Mouse (Mus musculus) ZHBTc4 (cell line): ENCODE measurements at regions not wholly inside any gene's neighbourhood (a gene's known extent, or its start where the extent isn't known, plus 50 kb on each side); places are given as distances from the start of the nearest gene placed in this dataset.
"Not testable (repeated sequence)": the region's sequence is repeated elsewhere in the genome, so short reads cannot be mapped to it uniquely, and the experiment has no call there.

Experiments
- DNase-seq: peaks from one replicate; pipeline ENCODE4 v3.0.0-alpha.2; 2011; ENCODE audit warnings: low read depth, low spot score

DNA sequence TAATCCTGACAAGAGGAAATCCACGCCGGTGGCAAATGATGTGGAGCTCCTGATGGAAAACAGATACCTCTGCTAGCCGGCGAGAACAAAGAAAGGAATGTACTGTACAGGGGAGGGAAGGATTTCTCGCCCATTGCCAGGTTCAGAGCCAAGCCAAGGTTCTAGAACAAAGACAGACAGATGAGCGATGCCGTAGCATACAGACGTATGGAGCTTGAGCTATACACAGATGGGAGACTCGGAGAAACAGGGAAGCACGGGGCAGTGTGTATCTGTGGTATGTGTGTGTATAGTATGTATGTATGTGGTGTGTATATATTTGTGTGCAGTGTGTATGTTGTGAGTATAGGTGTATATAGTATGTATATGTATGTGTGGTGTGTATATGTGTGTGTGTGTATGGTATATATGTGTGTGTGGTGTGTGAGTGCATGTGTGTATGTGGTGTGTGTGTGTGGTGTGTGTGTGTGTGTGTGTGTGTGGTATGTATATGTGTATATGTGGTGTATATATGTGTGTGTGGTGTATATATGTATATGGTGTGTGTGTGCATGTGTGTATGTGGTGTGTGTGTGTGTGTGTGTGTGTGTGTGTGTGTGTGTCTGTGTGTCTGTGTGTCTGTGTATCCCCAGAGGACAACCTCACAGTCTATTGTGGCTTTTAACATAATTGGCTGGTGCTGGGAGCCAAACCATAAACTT is 140.6 kb downstream of the Cand1 start:
- DNase-seq: no peak

DNA sequence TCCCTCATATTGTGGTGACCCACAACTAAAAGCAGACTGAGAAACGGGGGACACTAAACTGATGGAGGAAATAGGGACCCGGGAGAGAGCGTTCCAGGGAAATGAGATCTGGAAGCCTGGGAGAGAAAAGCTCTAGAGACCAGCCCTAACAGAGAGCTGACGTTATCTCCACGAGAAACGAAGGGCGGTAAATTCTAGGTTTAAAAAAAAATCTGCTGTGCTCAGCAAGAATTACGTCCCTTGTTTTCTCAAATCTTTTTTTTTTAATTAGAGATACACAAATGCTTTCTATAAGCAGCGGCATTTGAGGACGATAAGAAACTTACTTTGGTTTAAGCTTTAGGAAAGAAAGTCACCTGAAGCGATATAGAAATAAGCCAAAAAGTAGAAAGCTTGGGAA is 145.7 kb downstream of the Cand1 start:
- DNase-seq: no peak

DNA sequence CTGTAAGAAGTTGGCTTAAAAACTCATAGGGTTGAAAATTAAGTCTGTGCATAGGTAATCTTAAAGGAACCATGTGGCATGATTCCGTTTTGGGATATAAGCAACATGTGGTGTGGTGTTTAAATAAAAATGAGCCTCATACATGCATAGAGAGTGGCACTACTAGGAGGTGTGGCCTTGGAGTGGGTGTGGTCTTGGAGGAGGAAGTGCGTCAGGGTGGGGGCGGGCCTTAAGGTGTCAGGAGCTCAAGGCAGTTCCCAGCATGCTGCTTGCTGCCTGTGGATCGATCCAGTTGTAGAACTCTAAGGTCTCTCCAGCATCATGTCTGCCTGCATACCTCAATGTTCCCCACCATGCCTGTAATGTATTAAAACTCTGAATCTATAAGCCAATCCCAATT is 152.0 kb downstream of the Cand1 start:
- DNase-seq: peak; percentile 53

DNA sequence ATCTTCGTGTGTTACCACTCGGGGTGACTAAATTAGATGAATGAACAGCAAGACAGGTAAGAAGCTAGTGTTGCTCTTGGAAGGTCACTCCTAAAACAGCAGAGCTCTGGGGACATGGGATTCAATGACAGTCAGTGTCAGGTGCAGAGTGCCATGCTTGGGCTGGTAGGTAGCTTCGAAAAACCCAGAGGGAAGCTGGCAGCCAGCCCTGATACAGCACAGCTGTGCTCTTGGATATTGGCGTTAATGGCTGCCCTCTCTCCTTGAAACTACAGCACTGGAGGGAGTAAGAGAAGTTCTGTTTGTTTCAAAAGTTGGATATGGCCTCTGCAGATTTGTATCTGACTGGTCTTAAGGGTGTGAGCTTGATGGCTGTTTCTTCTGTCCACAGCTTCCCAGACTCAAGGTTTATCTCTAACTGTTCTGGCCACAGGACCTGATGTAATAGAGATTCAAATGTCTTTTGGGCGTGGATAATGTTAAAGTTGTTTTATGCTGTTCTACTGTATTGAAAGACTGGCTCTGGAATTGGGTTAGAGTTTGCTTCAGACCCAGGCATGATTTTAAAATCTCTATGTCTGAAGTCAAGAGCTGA is 152.7 kb downstream of the Cand1 start:
- no peak for DNase-seq

DNA sequence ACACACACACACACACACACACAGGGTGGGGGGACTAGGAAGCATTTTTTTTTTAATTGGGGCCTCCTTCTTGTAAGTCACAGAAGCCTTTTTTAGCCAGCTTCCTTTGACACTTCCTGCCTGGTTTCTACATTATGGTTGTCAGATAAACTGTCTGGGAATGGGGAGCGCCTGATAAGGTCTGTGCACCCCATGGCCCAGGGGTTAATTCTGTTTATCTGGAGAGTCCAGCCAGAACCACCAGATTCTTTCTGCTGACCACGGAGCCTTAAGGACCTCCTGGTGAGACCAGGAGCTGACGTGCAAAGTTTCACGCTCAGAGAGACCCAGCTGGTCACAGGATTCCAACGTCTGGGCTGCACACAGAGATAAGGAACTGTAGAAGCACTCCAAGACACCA is 153.4 kb downstream of the Cand1 start:
- DNase-seq: no peak

DNA sequence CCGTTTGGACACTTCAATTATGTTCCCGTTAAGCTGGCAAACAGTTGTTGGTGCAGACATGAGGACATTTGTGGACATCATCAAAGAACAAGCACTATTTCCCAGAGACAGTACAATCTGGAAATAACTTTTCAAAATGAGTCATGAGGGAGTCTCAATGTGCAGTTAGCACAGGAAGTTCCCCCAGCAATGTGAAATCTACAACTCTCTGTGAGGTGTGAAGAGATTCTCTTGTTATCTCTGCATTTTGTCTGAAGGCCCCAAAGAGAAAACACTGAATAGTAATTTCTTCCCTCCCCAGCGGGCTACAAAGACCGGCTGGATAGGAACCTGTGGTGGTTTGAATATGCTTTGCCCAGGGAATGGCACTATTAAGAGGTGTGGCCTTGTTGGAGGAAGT is 156.4 kb downstream of the Cand1 start:
- DNase-seq: no peak

DNA sequence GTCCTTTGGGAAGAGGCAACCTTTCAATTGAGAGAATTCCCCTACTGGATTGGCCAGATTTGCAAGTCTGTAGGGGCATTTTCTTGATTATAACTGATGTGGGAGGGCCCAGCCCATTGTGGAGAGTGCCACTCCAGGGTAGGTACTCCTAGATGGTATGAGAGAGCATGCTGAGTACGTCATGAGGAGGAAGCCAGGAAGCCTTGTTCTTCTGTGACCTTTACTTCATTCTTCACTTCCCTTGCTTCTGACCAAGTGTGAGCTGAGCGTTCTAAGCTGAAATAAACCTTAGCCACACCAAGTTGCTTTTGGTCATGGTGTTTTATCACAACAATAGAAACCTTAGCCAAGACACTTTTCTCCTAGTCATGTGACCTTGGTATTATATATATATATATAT is 157.0 kb downstream of the Cand1 start:
- DNase-seq: no peak

DNA sequence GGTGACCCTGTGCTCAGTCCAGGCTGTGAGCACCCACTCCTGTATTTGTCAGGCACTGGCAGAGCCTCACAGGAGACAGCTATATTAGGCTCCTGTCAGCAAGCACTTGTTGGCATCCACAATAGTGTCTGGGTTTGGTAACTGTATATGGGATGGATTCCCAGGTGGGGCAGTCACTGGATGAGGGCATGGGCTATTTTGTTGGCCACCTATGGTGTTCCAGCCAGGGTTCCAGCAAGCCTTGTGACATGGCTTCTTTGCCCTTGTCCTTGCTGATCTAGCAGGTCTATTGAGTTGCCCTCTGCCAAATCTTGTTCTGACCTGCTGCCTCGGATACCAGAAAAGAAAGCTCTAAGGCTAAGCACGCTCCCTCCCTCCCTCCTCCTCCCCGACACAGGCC is 158.1 kb downstream of the Cand1 start:
- DNase-seq: not testable (repeated sequence)

DNA sequence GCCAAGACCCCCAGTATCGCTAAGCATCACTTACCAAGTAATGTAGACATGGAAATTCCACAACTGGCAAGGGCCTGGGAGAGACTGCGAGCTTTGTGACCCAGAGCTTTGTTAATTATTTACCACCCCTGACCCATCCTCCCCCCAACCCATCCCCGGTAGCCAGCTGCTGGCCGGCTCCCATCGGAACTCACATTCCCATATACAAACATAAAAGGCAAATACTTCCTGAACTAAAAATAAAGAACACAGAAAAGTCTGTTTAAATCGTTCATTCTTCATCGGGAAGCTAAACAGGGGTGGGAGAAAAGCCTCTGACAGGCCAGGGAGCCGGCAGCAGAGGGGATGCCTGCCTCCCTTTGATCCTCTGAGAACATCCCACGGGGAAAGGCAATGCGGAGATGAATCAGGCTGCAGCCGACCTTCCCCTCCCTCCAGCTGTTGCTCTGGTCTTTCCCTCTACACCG is 163.7 kb downstream of the Cand1 start:
- no peak for DNase-seq

DNA sequence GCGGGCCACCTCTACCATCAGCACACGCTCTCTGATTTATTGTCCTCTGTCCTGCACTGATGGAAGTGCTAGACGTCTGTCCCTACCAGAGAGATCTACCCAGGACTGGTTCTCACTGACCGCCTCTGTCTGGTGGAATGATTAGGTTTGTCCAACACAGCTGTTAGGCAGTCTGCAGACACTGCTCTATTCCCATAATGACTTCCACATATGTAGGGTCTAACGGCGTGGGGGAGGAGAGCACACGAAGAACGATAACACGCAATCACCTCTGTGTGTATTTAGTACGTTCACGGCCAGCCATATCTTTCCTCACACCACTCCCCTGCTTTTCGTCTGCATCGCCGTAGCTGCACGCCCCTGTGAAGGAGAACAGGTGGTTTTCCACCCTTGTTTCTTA is 165.0 kb downstream of the Cand1 start:
- no peak for DNase-seq

DNA sequence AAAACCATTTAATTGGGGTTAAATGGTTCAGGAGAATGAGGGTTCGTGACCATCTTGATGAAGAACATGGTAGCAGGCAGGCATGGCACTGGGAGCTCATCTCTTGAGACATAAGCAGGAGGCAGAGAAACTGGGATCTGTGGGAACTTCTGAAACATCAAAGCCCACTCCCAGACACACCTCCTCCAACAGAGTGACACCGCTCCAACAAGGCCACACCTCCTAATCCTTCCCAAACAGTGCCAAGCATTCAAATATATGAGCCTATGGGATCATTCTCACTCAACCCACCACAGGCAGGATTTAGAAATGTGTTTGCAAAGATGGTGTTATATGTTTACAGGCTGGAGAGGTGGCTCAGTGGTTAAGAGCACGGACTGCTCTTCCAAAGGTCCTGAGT is 165.9 kb downstream of the Cand1 start:
- no peak for DNase-seq

DNA sequence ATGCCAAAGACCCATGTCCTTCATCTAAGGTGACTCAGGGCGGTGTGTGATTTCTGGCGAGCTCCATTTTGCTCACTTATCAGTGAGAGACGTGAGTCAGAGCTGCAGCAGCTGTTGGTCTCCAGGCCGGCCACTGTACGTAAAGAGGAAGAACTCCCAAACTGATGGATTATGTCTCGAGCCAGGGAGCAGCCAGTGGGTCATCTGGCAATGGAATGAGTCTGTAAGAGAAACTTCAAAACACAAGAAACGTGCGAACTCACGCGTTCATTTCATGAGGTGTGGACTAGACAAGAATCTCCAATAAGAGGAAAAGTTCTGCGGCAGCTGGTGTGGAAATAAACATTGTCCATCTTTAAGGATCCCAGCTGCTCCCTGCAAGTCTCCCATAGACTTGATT is 170.4 kb downstream of the Cand1 start:
- DNase-seq: no peak

DNA sequence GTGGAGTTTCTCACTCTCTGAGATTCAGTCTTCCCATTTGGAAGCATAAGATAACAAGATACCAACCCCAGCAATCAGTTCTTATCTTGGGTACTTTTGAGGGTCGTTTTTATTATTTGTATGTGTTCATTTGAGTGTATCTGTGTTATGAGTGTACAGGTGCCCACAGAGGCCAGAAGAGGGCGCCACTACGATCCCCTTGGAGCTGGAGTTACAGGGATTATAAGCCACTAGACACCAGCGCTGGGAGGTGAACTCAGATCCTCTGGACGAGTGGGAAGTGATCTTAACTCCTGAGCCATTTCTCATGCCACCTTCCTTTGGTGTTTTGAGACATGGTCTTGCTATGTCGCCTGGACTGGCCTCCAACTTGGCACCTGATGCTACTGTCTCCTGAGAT is 172.0 kb downstream of the Cand1 start:
- DNase-seq: peak; percentile 58

DNA sequence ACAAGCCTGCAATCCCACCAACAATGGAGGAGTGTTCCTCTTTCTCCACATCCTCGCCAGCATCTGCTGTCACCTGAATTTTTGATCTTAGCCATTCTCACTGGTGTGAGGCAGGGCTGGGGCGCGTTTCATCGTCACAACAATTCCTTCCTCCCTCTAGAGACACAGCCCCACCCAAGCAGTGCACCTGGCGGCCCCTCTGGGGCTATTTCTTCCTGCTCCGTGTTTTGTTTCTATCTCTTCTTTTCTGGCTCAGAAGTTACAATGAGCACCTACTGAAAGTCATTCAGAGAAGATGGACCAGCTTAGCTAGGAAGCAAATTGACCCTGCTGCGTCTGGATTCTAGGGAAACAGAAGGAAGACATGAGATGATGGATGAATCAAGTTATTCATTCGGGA is 172.5 kb downstream of the Cand1 start:
- no peak for DNase-seq

DNA sequence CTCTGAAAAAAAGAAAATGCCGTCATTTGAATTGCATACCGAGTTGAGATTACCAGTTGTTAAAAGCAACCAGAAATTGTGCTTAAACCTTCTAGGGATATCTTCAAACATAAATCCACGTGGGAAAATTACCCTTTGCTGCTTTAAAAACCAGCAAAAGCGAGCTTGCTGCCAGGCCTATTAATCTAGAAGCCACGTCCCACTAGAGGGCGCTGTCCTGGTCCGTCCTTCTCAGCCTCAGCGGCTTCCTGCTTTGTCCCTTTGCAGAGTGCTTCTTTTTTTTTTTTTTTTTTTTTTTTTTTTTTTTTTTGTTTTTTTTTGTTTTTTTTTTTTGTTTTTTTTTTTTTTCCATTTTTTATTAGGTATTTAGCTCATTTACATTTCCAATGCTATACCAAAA is 173.9 kb downstream of the Cand1 start:
- DNase-seq: peak; percentile 91

DNA sequence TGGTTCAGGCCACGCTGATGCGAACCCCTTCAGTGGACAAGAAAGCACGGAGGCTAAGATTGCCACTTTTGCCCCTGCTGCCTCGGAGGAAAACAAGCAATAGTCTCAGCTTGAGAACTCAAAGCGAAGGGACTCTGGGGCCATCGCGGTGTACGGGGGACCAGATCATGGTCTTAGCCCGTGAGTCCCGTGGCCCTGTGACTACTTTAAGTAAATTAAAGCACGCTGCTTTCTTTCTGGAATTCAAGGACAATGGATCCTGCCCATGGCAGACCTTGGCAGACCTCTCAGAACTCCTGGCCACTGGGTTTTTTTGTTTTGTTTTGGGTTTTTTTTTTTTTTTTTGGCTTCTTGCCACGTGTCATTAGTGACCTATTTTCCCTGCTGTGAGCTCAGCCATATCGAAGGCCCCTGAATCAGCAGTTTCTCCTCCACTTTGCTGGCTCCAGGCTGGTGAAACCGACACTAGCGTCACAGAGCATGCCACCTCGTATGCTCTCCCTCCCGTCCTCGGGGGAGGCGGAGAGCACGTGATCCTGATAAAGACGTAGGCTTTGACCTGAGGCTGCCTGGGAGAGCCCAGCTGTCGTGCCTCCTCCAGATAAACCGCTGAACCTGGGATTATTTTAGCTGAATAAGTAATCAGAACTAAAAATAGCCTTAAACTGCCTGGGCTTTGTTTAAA is 174.6 kb downstream of the Cand1 start:
- DNase-seq: peak; percentile 19

DNA sequence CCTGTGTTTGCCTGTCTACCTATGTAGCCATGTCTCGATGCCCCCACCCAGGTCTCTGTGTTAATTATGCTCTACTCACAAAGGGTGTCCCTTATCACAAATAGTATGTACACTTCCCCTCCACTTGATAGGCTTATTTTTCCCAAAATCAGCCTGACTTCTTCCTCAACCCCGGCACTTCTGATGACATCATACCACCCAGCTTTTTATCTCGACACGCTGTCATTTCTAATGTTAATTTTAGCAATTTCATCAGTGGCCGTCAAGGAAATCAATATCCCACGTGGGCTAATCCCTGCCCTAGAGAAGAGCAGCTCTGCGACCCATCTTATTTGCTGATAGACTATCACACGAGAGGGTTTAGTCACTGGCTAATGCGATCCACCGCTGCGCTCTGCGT is 175.6 kb downstream of the Cand1 start:
- no peak for DNase-seq

DNA sequence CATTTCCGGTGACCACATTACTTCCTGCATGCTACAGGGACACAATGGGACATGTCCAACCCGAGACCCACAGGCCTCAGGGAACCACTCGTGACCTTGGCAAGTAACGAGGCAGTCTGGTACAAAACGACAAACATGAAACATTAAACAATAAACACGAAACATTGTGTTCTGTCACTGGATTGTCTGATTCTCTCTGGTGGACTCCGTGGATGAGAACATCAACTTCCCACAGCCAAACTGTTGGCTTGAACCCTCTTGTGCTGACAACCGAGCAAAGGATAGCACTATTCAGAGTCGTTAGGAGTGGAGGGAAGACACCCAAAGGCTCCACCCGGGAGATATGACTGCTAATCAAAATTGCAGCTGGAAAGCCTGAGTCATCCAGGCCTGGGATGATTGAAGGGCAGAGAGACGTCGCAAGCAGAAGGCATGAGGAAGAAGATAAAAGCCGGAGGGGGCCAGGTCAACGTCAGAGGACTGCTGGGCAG is 176.6 kb downstream of the Cand1 start:
- no peak for DNase-seq

DNA sequence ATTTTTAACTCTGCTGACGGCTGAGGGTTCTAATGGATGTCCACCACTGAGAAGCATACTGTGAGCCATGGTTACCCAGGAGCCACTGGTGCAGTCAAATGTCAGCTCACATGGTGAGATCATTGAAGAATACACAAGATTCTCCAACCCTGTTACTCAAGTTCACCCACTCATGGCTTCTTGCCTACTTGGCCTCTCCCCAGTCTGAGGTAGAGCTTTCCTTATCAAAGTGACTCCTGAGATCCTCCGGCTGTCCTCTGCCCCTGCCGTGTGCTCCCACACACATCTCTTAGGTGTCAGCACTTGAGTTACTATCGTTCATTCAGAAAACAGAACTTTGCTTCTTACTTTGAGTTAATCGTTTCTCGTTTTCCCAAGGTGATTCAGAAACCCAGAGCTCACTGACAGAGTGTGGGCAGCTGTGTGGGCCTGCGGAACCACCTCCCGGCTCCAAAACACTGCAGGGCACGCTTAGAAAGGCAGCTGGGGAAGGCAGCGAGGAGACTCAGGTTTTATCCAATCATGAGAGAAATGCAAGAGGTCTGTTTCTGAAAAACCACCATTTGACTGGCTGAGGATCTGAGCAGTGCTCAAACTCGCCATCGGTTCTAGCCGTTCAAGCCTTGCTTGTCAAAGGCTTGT is 177.8 kb downstream of the Cand1 start:
- DNase-seq: no peak

DNA sequence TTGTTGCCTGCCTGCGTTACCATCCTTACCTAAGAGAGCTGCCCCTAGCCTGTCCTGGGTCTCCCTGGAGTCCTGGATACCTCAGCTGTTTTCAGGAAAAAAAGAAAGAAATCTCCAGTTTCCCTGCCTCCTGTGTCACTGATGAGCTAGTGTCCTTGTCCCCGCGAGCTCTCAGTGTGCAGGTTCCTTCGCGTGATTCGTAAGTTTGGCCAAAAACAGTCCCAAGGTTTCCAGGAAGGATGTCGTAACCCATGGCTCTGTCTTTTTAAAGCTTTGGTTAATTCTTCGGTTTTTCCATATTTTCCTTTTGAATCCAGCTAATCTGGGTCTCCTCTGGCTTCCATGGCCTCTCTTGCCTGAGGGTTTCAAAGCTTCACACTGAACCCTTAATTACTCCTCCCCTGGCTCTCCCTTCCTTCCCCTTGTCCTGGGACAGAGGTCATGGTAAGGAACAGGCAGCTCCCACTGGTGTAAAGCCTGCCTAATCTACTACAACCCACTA is 178.5 kb downstream of the Cand1 start:
- DNase-seq: no peak

DNA sequence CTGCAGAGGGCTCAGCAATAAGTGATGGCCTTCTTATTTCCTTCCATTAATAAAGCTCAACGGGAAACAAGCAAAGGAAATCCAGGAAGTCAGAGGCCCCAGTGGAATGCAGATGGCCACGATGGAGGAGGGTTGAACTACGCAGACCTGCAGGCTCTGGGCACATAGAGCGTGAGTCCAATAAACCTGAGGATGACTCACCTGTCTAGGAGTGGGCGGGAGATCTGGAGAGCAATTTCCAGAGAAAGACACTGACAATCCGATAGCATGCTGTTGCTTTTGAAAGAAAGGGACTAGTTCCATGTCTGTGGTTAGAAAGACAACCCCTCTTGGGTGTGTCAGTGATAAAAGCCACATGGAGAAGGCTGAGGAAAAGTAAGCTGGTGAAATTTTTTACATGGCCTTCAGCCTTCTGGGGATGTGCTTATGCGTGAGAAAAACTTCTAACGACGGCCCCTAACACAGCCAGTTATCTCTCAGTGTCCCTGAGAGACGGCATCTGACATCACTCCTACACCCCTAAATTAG is 181.3 kb downstream of the Cand1 start:
- no peak for DNase-seq

DNA sequence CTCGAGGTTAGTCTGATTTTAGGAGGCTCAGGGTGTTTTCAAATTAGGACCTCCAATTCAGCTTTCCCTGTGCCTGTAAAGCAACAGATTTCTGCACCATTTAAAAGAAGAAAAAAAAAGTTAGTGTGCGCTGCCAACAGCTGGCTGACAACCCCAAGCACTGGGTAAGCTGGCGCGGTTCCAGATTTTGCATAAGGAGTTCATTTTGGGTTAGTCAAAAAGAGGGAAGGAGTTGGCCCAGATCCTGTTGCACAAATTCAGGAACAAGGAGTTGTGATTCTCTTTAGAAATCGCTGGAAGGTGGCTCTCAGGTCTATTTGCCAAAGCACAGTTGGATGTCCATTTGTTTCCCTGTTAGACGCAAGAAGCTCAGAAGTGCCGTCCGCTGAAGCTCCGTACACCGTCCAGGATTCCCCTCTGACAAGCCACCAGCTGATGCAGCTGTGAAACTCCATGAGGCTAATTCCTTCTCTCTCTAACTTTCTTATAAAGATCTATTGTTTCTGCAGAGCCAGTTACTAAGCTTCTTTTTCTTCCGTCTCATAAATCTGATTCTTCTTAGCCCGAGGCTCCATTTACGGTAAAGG is 184.6 kb downstream of the Cand1 start:
- no peak for DNase-seq
